Mouse (Mus musculus) G1E (cell line): ENCODE measurements around the gene Kcnma1.

Experiments used
- CTCF ChIP-seq: IDR thresholded peaks from 2 replicates; pipeline ENCODE4 v1.5.1; 2012; ENCODE audit warnings: low read depth, low read length, inconsistent platforms, mixed read lengths
- GATA1 ChIP-seq: IDR thresholded peaks from 2 replicates; pipeline ENCODE4 v1.6.1; 2012; ENCODE audit warnings: borderline replicate concordance, low read length, inconsistent platforms, mixed read lengths
- GATA2 ChIP-seq: IDR thresholded peaks from 2 replicates; pipeline ENCODE4 v1.6.1; 2012; ENCODE audit warnings: low read depth, low read length, inconsistent platforms, borderline replicate concordance
- POLR2AphosphoS5 ChIP-seq: IDR thresholded peaks from 2 replicates; pipeline ENCODE4 v1.6.1; 2012; ENCODE audit warnings: low read depth, low read length, inconsistent platforms; ENCODE audit not compliant: insufficient replicate concordance
- TAL1 ChIP-seq: conservative IDR thresholded peaks from 2 replicates; pipeline ENCODE4 v1.6.1; 2012; ENCODE audit warnings: low read depth, low read length, inconsistent platforms, mixed read lengths

- TF ChIP-seq TAL1 = no peak
- TF ChIP-seq POLR2AphosphoS5 = no peak
- TF ChIP-seq CTCF = no peak
- TF ChIP-seq GATA2 = no peak
- TF ChIP-seq GATA1 = no peak
Observed at GRCm38 (mm10) chr14:23451681-23452080, 562.6 kb downstream of the Kcnma1 start.
